Mouse (Mus musculus) common myeloid progenitor, adult 5-6 weeks (primary cell): ENCODE measurements around the gene Disp3. TPM values are rescaled to one million over a fixed set of nuclear protein-coding genes. Genes with fewer than 3 reads are reported as not detected.

ENCODE experiments used
- ATAC-seq: replicated peaks from 2 replicates; pipeline ENCODE4 v1.8.0; 2016; ENCODE audit warnings: low read depth, mild to moderate bottlenecking, moderate TSS enrichment, inconsistent platforms; ENCODE audit not compliant: poor library complexity, severe bottlenecking
- total RNA-seq: library from RNA; stranded (forward); fragments of 200-1000, 187-1606 nt; gene quantifications from 2 replicates; pipeline ENCODE4 v1.2.3, GENCODE M21; 2017

The Disp3 gene
- total RNA-seq, 1 experiment from 2014 or later: not detected

DNA sequence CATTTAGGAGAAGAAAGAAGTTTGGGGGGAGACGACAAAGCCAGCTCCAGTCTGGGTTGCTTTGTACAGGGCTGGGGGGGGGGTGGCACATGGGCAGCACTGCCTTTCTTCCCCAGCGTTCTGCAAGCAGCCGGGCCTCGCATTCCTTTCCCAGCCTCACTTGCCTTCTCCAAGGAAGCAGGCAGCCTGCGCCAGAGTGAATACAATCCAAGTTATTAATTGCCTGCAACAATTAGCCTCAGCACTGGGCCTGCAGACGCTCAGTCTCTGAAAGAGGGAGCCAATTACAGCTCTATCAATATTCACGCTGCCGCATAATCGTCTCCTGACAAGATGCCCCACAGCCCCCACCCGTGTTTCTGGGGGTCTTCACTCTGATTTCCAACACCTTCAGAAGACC lies 4.1 kb upstream of the Disp3 start:
- no peak for ATAC-seq

DNA sequence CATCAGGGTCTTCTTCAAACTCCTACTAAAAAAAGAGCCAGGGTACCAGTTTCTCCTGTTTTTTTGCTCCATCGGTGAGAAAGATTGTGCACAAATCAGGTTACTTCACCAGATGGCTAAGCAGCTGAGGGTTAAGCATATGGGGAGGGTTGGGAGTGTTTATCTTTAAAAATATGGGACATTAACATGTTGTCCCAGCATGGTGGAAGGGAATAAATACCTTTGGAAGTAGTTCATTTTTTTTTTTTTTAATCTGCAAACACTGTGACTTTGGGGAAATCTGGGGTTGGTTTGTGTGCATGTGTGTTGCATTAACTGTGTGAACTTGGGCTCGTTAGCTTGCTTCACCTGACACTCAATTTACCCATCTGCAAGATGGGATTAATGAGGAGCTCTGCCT lies 3.3 kb upstream of the Disp3 start:
- no peak for ATAC-seq

DNA sequence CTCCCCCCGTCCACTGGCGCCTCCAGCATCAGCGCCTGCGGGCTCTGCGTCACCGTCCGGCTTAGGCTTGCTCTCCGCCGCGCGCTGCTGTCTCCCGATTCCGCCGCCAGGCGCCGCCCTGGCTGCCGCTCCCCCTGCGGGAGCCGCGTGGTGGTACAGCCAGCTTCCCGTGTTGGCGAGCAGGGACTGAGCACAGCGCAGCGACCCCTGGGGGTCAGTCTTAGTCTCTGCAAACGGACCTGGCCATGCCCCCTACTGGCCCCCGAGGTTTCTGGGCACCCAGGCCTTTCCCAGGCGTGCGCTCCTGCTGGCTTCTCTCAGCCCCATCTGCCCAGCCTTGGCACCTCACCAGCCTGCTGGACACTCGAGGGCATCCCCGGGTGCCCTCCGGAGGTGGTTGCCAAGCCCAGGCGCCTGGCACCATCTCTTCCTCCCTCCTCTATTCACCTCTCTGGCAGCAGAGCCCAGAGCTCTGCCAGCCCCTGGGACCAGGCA lies 337 bp upstream of the Disp3 start:
- peak; percentile 89 for ATAC-seq

DNA sequence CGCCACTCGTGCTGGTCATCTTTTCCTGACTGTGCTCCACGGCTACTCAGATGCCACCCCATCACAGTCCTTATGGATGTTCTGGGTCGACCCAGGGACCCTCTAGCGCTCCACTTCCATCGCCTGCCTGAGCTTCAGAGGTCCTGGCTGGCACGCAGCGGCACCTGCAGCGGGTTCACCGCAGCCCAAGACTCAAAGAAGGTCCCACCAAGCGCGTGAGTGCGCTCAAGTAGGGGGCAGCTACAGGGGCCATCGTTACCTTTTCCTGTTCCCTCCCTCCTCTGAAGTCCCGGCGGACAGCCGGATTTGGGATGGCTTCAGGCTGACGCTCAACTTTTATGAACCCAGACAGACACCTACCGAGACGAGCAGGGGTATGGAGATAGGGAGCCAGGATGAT lies 724 bp downstream of the Disp3 start:
- 0 out of 2 replicates have a peak, but pooled peaks have one; percentile 4 for ATAC-seq

DNA sequence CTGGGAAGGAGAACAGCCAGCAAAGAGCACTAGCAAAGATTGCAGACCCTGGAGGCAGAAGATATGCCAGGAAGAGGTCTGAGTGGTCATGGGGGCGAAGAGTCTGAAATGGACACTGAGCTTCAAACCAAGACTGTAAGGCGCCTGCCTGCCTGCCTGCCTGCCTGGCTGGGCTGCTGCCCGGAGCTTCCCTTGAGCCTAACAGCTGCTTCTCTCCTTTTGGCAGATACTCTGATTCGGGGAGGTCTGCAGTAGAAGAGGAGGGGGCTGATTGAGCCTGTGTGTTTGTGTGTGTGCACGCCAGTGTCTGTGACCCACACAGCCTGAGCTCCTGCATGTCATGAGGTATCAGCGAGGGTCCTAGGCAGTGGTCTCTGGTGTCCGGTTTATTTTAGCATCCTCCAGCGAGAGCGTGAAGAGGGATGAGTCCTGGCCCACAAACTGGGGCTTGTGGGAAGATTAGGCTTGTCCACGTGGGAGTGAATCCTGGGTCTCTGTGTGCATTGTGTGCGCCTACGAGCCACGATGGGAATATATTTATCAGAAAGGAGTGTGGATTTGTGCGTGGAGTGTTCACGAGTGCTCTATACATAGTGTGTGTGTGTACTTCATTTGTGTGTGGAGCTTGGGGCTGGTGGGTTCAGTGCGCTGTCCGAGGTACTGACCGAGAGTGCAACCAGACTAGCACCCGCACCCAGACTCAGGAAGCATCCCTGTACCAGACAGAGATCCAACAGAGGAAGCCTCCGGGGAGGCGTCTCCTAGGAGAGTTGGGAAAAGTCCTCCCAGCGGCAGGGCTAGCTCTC lies 1.3 kb downstream of the Disp3 start:
- peak; percentile 55 for ATAC-seq

DNA sequence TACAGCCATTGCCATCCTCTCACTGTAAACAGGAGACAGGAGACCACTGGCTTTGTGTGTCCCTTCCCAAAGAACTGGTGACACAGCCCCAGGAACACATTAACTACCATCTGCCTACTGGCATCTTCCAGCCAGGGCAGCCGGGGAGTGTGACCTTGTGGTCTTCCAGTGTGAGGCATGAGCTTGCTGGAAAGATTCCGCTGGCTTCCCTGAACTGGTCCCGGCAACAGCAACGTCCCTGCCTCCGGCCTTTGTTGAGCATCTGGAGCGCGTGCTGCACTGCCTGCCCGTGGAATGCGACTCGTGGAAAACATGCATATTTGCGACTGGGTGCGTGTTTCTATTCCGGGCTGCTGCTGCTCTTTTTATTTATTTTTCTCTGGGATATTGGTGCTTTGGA lies 3.5 kb downstream of the Disp3 start:
- ATAC-seq: no peak

DNA sequence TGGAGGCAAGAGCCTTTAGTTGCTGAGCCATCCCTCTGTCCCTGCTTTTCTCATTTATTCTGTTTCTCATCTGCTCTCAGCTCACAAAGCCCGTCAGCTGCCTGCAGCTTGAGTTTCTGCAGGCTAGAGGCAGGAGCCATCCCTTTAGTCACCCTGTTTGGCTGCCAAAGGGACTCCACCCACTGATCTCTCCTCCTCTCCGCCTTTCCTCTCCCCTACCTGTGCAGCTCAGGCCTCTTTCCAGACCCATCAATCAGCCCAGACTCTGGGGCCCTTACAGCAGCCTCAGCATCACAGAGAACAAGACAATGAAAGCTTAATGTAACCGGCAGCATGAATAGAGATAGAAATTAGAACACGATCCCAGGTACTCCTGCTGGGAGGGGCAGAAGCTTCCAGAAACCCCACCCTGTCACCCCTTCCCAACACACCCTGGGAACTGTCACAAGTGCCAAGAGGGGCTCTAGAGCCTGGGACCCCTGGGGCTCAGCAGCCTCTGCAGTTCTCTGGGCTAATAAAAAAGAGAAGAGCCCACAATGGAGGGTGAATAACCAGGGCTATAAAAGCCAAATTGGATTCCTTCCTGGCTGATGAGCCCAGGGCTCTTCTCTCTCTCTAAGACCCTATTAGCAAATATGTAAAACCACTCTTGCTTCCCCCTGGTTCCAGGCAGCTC lies 10.8 kb downstream of the Disp3 start:
- ATAC-seq: no peak

DNA sequence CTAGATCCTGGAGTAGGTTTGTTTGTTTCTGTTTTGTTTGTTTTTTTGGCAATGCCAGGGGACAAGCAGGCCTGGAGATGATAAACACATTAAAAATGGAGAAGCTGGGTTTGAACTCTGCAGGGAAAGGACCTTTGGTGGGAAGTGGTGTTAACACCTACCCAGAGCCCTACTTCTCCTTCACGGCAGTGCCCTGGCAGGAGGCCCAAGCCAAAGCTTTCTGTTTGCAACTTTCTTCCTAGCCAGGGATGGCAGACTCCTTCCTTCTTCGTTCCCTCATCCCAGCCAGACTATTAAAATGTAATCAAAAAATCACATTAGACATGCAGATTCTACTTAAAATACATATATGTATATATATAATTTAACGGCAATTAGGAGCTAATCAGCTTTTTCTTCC lies 13.1 kb downstream of the Disp3 start:
- no peak for ATAC-seq

DNA sequence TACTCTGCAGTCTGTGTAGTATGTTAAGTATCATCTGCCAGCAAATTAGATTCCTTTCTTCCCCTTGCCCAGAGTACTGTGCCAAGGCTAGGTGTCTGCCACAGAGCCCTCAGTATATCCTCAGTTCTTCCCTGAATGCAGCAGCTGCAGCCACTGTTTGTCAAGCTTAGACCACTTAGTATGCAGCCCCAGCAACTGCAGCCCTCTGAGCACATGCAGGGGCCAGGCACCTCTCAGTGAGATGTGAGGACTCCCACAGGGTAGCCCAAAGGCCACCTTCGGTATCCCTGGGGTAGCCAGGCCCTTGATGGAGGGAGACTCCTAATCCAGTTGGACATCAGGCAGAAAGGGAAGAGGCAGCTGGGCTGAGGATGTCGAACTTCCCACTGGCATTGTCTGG lies 14.5 kb downstream of the Disp3 start:
- no peak for ATAC-seq

DNA sequence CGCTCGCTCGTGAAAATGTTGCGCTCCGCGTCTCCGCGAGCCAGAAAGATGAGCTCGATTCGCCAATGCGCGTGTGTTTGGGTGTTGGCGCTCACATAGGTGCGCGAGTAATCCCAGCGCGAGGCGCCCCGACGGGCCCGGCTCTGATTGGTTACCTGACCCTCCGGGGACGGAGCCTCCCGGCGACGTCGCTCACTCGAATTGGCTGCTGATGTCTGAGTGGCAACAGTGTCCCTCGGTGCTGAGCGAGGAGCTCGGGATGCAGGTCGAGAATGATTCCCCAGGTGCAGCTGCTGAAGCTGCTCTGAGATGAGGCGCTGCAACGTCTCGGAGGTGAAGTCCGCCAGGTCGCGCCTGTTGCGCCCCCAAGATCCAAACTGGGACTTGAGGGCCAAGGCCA lies 16.1 kb downstream of the Disp3 start:
- ATAC-seq: no peak

DNA sequence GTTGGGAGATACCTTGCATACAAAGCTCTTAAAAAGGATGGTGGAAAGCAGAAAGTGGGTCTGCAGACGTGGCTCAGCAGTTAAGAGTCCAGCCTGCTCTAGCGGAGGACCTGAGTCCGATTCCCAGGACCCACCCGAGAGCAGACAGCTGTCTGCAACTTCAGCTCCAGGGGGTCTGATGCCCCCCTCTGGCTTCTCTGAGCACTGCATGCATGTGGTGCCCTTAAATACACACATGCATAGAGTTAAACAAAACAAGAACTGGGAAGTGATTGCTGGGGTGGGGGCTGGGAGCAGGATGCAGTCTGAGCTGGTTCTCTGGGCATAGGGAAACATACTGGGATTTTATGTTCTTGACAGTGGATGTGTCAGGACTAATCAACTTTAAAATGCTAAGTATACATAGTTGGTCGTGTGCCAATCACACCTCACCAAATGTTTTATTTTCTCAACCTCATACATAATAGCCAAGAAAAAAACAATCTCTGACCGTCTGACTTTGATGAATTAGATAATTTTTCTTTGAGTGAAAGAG lies 20.7 kb downstream of the Disp3 start:
- ATAC-seq: no peak

DNA sequence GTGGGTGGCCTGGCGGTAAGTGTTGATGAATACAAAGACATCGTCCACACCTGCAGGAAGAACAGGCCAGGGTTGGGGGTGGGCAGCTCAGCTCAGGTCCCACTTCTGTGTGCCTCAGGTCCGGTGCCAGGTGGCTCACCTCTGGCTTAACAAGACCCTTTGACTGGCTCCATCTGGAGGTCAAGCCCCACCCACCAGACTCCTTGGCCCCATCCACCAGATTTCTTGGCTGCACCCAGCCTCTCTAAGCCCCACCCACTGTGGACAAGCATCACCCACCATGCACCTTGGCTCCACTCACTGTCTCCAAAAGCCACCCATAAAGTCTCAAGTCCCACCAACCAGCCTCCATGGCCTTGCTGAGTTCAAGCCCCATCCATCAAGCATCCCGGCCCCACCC lies 27.8 kb downstream of the Disp3 start:
- ATAC-seq: no peak

DNA sequence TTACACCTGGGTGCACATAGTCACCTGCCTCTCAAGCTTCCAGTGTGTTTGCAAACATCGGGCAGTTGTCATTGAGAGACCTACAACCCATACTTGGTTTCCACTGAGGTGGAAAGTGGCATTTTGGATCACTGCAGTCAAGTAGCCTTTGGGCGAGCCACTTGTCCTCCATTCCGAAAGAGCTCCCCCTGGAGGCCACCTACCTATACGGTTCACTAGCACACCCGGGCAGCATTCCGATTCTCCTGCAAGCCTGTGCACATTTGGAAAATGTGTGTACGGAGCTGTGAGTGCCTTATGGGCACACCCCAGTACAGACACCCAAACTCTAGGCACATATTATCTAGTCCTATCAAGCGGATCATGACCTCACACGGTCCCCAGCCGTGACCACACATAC lies 38.4 kb downstream of the Disp3 start:
- ATAC-seq: peak; percentile 39; the same call in 1 of the 2 replicates

DNA sequence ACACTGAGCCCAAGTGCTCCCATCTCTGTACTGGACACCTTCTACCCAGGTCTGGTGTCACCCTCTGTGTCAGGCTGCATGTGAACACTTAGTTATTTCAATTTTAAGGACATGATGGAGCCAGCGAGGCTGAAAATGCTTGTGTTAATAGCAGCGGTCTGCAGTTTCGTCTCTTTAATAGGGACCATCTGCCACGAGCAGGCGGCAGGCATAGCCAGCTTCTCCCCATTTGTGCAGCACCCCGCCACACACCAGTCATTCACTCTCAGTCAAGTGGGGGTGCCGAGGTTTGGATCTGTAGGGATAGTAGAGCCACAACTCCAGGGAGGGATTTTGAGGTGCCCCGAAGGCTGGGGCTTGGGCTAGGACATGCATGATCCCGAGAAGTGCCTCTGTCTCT lies 47.4 kb downstream of the Disp3 start:
- no peak for ATAC-seq

DNA sequence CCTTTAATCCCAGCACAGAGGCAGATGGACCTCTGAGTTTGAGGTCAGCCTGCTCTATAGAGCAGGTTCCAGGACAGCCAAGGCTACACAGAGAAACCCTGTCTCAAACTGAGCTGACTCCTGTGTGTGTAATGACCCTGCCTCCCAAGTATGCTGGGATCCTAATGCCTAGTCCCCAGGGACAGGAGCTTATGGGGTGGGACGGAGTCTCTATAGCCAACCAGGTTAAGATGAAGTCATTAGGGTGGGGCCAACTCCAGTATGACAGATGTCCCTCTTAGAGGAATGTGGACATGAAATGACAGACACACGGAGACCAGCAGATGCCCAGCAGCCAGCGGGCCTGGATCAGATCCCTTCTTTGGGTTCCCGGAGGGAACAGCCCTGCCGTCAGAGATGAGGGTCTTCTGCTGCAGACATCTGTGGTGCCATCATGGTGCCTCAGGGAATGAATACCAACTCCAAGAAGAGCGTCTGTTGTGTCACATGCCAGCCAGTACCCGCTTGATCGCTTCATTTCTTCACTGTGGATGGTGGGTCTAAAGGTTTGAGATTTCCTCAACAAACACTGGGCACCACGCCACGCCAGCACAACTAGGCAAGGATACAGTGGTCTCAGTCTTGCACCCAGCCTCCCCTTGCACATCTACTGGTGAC lies 48.2 kb downstream of the Disp3 start:
- ATAC-seq: no peak

DNA sequence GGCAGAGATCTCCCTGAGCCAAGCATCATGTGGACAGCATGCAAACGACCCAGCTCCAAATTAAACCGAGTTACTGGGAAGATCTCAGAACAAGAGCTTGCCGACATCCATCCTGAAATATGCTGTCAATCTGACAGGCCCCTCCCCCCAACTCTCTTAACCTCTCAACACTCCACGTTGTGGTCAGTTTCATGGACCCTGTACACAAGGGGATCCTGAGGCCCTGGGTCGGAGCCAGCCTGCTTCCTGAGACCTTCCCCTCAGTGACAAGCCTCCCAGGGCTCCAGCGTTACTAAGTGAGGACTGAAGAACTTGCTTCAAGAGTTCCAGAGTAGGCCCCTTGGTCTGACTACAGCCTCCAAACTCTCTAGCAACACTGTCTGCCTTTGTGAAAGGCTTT lies 48.8 kb downstream of the Disp3 start:
- ATAC-seq: no peak

DNA sequence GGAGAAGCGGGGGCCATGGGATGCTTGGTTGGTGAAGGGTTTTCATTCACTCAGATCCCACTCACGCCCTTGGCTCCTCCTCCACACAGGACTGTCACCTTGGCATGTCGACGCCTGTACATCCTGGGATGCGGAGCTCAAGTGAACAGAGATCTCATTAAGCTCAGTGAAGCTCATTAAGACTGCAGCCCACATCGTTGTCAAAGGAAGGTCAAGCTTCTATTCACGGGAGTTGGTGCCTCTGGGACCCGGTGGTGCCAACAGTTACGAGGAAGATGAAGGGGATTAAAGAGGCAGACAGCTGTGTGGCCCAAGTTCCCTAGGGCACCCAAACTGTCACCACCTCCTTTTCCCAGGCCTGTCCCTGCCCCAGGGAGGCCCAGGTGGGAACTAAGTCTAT lies 49.5 kb downstream of the Disp3 start:
- ATAC-seq: no peak

DNA sequence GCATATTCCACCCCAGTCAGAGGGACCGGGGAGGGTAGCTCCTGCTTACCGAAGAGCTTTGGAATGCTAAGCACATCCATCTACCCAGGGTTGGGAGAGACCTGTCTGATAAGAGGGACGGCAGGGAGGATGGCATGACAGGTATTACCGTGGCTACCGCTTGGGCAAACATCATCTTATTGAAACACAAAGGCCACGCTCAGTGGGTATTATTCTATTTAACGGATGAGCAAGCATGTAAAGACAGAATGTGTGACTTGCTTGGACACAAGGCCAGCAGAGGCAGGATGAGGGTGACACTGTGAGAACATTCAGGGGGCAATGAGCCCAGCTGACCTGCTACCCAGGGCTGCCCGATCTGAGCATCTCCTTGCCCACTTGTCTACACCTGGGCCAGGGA lies 51.1 kb downstream of the Disp3 start:
- ATAC-seq: no peak

DNA sequence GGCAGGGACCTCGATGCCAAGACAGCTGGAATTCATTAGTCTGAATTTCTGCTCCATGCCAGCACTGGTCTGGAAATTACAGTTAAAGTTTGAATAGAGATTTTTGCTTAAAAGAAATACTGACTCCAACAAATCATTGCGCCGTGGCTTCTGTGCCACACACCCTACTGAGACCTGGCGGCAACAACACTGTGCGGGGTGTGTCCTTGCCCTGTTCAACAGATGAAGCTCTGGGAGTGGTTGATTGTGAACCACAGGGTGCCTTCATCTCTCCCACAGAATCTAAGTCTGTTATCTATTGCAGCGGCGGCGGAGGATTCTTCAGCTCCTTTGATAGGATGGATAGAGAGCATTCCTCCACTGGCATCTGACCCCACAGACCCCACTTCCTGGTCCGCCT lies 54.7 kb downstream of the Disp3 start:
- ATAC-seq: no peak

DNA sequence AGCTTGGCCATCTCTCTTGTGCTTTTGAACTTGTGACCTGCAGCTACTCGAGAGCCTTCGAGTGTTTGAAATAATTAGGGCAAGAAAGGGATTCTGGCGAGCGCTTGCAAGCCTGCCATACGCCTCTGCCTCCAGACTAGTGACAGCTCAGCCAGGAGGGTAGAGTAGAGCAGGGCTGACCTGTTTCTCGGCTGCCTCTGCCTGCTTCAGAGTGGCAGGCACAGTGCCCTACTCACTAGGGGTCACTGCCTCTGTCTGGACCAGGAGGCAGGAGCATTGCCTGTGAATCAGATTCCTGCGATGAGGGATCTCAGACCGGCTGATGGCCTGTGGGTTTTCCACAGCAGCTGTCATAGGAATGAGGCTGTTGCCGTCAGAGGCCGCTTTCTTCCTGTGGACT lies 55.1 kb downstream of the Disp3 start:
- ATAC-seq: no peak

DNA sequence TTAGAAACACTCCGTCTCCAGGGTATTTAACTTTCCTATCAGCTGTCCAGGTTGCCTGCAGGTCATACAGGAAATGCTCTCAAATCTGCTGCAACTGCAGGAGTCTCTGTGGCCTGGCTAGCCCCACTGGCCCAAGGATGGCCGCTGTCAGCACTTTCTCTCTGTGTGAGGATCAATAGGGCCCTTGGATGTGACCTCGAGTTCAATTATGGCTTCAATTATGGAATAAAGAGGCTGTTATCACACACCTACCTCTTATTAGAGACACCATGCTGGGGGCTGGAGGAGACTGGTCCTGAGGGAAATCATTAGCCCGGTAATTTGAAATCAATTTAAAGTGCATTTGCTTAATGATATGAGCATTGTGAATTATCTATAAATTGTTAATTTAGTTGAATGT lies 55.6 kb downstream of the Disp3 start:
- no peak for ATAC-seq
